Mouse (Mus musculus) lung, postnatal 0 days (tissue): Measurements from ENCODE around the gene Lmod1. TPM values are rescaled to one million over a fixed set of nuclear protein-coding genes. Genes with fewer than 3 reads are reported as not detected.

ENCODE experiments used
- ATAC-seq: fragments of 200-750 bp; cut with Nextera tagmentation; 2 replicates; pipeline ENCODE4 v1.8.0; 2017; ENCODE audit warnings: moderate library complexity
- DNase-seq: peaks from one replicate; pipeline ENCODE4 v3.0.0-alpha.2; 2016; ENCODE audit warnings: low spot score
- H3K27ac ChIP-seq: fragments of 300-500 bp; sonication (generic); 2 replicates; pipeline ENCODE4 v1.5.1; 2014; ENCODE audit warnings: antibody characterized with exemption, mild to moderate bottlenecking, low read length, mixed read lengths
- H3K27me3 ChIP-seq: fragments of 300-500 bp; sonication (generic); replicated peaks from 2 replicates; pipeline ENCODE4 v1.6.1; 2014; ENCODE audit warnings: low read length, mixed read lengths; ENCODE audit not compliant: insufficient read depth
- H3K36me3 ChIP-seq: fragments of 300-500 bp; sonication (generic); 2 replicates; pipeline ENCODE4 v1.6.1; 2014; ENCODE audit warnings: low read length, mixed read lengths; ENCODE audit not compliant: insufficient read depth
- H3K4me1 ChIP-seq: fragments of 300-500 bp; sonication (generic); 2 replicates; pipeline ENCODE4 v1.6.1; 2014; ENCODE audit warnings: antibody characterized with exemption, low read depth, low read length, mixed read lengths; ENCODE audit not compliant: insufficient read depth
- H3K4me2 ChIP-seq: fragments of 300-500 bp; sonication (generic); replicated peaks from 2 replicates; pipeline ENCODE4 v1.6.1; 2014; ENCODE audit warnings: low read depth, mild to moderate bottlenecking, low read length, moderate library complexity, mixed read lengths
- H3K4me3 ChIP-seq: fragments of 300-500 bp; sonication (generic); 2 replicates; pipeline ENCODE4 v1.5.1; 2014; ENCODE audit warnings: low read depth, low read length
- H3K9ac ChIP-seq: fragments of 300-500 bp; sonication (generic); replicated peaks from 2 replicates; pipeline ENCODE4 v1.6.1; 2014; ENCODE audit warnings: low read depth, mild to moderate bottlenecking
- H3K9me3 ChIP-seq: fragments of 300-500 bp; sonication (generic); 2 replicates; pipeline ENCODE4 v1.6.1; 2016; ENCODE audit warnings: low read length, mixed read lengths
- CTCF ChIP-seq: IDR thresholded peaks from 2 replicates; pipeline ENCODE4 v1.5.1; 2016; ENCODE audit warnings: antibody characterized with exemption, mild to moderate bottlenecking
- EP300 ChIP-seq: IDR thresholded peaks from 2 replicates; pipeline ENCODE4 v1.6.1; 2016; ENCODE audit warnings: antibody characterized with exemption, mild to moderate bottlenecking, control low read depth
- WGBS: fragments of 180-500 bp; shearing (Covaris S2); extraction: QIAGEN DNeasy Blood & Tissue Kit; methylation state at CpG from one replicate; pipeline ENCODE4 v1.1.7; 2014; 5-methylcytosine and 5-hydroxymethylcytosine counted together
- polyA plus RNA-seq: library from polyadenylated mRNA; unstranded; fragments of >200 nt; fragmentation: Nextera tagmentation; extraction: Ambion mirVana; gene quantifications from 2 replicates; pipeline ENCODE4 v1.2.1, GENCODE M21; 2015

Lmod1 gene
- 2.6 and 2.8 TPM in 2 replicates for polyA plus RNA-seq

- WGBS: 9% methylated on average over 8 of the region's 8 CpGs
- ATAC-seq (peak; percentile 91), DNase-seq (peak; percentile 88)
- Histone ChIP-seq H3K9me3 (no peaks in the 10 kb centered on the region), H3K9ac (no peak within 1 kb of the TSS), H3K36me3 (no peaks in the 10 kb centered on the region), H3K4me2 (peak within 1 kb of the TSS; percentile 37), H3K27me3 (no peaks in the 10 kb centered on the region), H3K27ac (no peak within 1 kb of the TSS), H3K4me1 (0 out of 2 replicates have a peak, but pooled peaks cover 4% of the 10 kb centered on the region), H3K4me3 (no peak within 1 kb of the TSS)
- TF ChIP-seq CTCF: peak; percentile 35
- TF ChIP-seq EP300: no peak
Observed at GRCm38 (mm10) chr1:135324571-135324970, at the start of gene Lmod1. Gene Lmod1 (plus strand): TSS chr1:135324807.

DNA sequence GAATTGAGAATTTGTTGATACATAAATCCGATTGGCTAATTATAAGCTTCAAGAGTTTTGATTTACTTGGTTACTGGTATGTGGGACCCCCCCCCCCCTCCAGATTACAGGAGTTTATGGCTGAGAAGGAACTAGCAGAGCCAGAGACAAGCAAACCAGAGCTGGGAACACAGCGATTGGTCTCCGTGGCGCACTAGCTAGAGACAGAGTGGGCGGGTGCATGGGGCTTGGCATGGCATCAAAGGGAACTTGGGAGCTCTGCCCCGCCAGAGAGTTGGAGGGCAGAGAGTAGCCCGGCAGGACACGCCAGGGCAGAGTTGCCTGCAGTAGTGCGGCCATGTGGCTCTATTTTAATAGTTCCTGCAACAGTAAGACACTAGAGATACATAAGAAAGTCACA lies 44.0 kb upstream of the Lmod1 start:
- DNase-seq: peak; percentile 84

GRCm38 (mm10) chr1:135281841-135282240 lies 42.8 kb upstream of the Lmod1 start:
- no peak overlapping the region for H3K9ac ChIP-seq
- peaks cover 4% of the 10 kb centered on the region; the same call in 1 of the 2 replicates for H3K36me3 ChIP-seq
- no peaks in the 10 kb centered on the region for H3K4me1 ChIP-seq
- H3K27ac ChIP-seq: no peak overlapping the region
- ATAC-seq (no peak), DNase-seq (no peak)
- H3K27me3 ChIP-seq: no peaks in the 10 kb centered on the region
- H3K4me2 ChIP-seq: peak overlapping the region; percentile 93; the same call in 1 of the 2 replicates
- H3K4me3 ChIP-seq: no peak overlapping the region
- no peak for TF ChIP-seq CTCF
- TF ChIP-seq EP300: no peak
- WGBS: 93% methylated on average over 17 of the region's 17 CpGs
- no peaks in the 10 kb centered on the region for H3K9me3 ChIP-seq

More for the DNA sequence above, 44.0 kb upstream of the Lmod1 start:
- Histone ChIP-seq H3K36me3 (peaks cover 12% of the 10 kb centered on the region), H3K9ac (no peak overlapping the region), H3K4me3 (no peak overlapping the region), H3K9me3 (no peaks in the 10 kb centered on the region), H3K4me2 (no peak overlapping the region), H3K4me1 (no peaks in the 10 kb centered on the region), H3K27ac (no peak overlapping the region), H3K27me3 (no peaks in the 10 kb centered on the region)
- 19% methylated on average over 9 of the region's 9 CpGs for WGBS
- ATAC-seq: peak; percentile 72
- TF ChIP-seq EP300: no peak
- TF ChIP-seq CTCF: no peak

DNA sequence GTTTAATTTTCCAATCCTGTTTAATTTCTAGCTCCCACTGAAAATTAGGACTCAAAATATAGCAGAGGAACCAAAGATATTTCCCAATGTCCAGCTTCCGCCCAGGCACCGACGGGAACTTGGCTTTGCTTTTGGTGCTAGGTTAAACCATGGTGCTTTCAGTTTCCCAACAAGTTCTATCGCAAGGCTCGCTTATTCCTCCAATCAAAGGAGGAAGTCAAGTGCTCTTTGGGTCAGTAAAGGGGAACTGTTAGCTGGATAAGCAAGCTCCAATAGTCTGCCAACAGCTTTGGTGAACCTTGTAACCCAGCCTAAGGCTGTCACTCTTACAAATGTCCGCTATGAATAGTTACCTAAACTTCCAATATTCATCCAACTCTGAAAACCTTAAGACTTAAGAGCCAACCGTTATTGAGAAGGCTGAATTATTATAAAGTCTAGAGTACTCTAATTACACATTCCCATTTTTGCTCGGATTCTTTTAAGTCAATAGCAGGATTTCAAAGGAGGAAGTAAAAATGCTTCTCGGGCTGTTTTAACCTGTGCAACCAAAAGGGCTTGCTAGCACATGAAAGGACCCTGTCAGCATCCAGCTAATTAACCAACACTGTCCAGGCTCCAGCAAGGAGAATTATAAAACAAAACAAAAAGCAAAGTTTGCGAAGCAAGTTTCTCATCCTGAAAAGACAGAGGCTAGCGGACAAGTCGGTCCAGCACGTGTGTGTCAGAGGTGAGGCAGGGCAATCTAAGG lies 41.9 kb upstream of the Lmod1 start:
- Histone ChIP-seq H3K36me3 (no peaks in the 10 kb centered on the region; the same call in 1 of the 2 replicates), H3K9ac (peak overlapping the region; percentile 94), H3K4me3 (peak overlapping the region; percentile 83), H3K4me2 (peak overlapping the region; percentile 93), H3K27ac (peak overlapping the region; percentile 95), H3K27me3 (no peaks in the 10 kb centered on the region), H3K4me1 (no peaks in the 10 kb centered on the region), H3K9me3 (no peaks in the 10 kb centered on the region)
- 10% methylated on average over 13 of the region's 13 CpGs for WGBS
- DNase-seq (peak; percentile 85), ATAC-seq (peak; percentile 37)
- no peak for TF ChIP-seq CTCF

- H3K27ac ChIP-seq: peak overlapping the region; percentile 95
- no peaks in the 10 kb centered on the region for H3K4me1 ChIP-seq
- WGBS: under 1% methylated on average over 43 of the region's 48 CpGs
- TF ChIP-seq EP300 (no peak), CTCF (no peak)
- DNase-seq: peak; percentile 47
- peak; percentile 60 for ATAC-seq
- H3K27me3 ChIP-seq: no peaks in the 10 kb centered on the region
- no peaks in the 10 kb centered on the region for H3K9me3 ChIP-seq
- H3K4me3 ChIP-seq: peak overlapping the region; percentile 83
- no peaks in the 10 kb centered on the region; the same call in 1 of the 2 replicates for H3K36me3 ChIP-seq
- H3K9ac ChIP-seq: peak overlapping the region; percentile 94
- peak overlapping the region; percentile 93 for H3K4me2 ChIP-seq
Observed at GRCm38 (mm10) chr1:135283287-135283825, 41.3 kb upstream of the Lmod1 start.

GRCm38 (mm10) chr1:135283826-135284291 lies 40.7 kb upstream of the Lmod1 start, which contains the start of gene Rnpep:
Gene Rnpep (minus strand): TSS chr1:135284084.
- Histone ChIP-seq H3K4me2 (peak within 1 kb of the TSS; percentile 93), H3K27me3 (no peaks in the 10 kb centered on the region), H3K36me3 (no peaks in the 10 kb centered on the region), H3K27ac (peak within 1 kb of the TSS; percentile 95), H3K4me3 (peak within 1 kb of the TSS; percentile 83), H3K9me3 (no peaks in the 10 kb centered on the region), H3K9ac (peak within 1 kb of the TSS; percentile 94), H3K4me1 (no peaks in the 10 kb centered on the region)
- DNase-seq (peak; percentile 74), ATAC-seq (peak; percentile 85)
- 0% methylated on average over 27 of the region's 39 CpGs for WGBS
- TF ChIP-seq EP300 (no peak), CTCF (peak; percentile 16; the same call in 1 of the 2 replicates)
